Mouse (Mus musculus) mouse embryonic stem cell (cell line): Measurements from ENCODE around the gene Trim68.
"Not testable (repeated sequence)": the region's sequence is repeated elsewhere in the genome, so short reads cannot be mapped to it uniquely, and the experiment has no call there.

Source experiments
- in situ Hi-C, 2 experiments: fragments of 300-500 bp; cut with MboI; formaldehyde crosslinking; loops; 1 replicate in 1 of 2; 3 replicates in 1 of 2; pipeline ENCODE4 v1.14.3; 2019 to 2020; ENCODE audit warnings: low sequenced_read_pairs in 2 of 2, low pct_unique_long_range_greater_than_20kb in 1 of 2, mixed read lengths in 1 of 2; ENCODE audit not compliant: unreplicated experiment in 1 of 2

Gene Trim68

GRCm38 (mm10) chr7:102686944-102687501 lies at the start of gene Trim68:
Trim68 (minus strand) TSS chr7:102687327.
- in situ Hi-C loops: loop anchor here (10.0 to 25.0 kb wide), 2 partner anchors 175 to 182 kb away; no protein-coding TSS in a partner anchor

- in situ Hi-C loops: no loop called here
Observed at GRCm38 (mm10) chr7:102733793-102734192, 46.7 kb upstream of the Trim68 start.

- in situ Hi-C loops: no loop called here
Observed at GRCm38 (mm10) chr7:102727391-102727790, 40.3 kb upstream of the Trim68 start, which contains the start of gene Olfr559. Olfr559 (minus strand) TSS chr7:102727491.

- in situ Hi-C loops: no loop called here
Observed at GRCm38 (mm10) chr7:102718970-102719369, 31.8 kb upstream of the Trim68 start, which contains the start of gene Olfr33. Olfr33 (minus strand) TSS chr7:102719070.

- in situ Hi-C loops: no loop called here
Observed at GRCm38 (mm10) chr7:102701915-102702314, 14.8 kb upstream of the Trim68 start, which contains the start of gene Olfr558. Olfr558 (plus strand) TSS chr7:102702215.

- in situ Hi-C loops: loop anchor here (10.0 to 25.0 kb wide), 2 partner anchors 186 to 216 kb away; partner anchors contain the start of gene Olfr571 (in 1 of the 2)
Observed at GRCm38 (mm10) chr7:102698461-102698860, 11.3 kb upstream of the Trim68 start.

- in situ Hi-C loops: loop anchor here (10.0 to 25.0 kb wide), 2 partner anchors 183 to 219 kb away; partner anchors contain the start of gene Olfr571 (in 1 of the 2)
Observed at GRCm38 (mm10) chr7:102695358-102696125, 8.4 kb upstream of the Trim68 start, which contains the start of gene Olfr557. Olfr557 (plus strand) TSS chr7:102695910.

- in situ Hi-C loops: loop anchor here (10.0 to 25.0 kb wide), 2 partner anchors 170 to 177 kb away; no protein-coding TSS in a partner anchor
Observed at GRCm38 (mm10) chr7:102681916-102682315, 5.2 kb downstream of the Trim68 start.

- in situ Hi-C loops: loop anchor here in 1 of 2 experiments (25.0 kb wide), 1 partner anchor 164 kb away; no protein-coding TSS in a partner anchor
Observed at GRCm38 (mm10) chr7:102676225-102676624, 10.9 kb downstream of the Trim68 start.

- in situ Hi-C loops: no loop called here
Observed at GRCm38 (mm10) chr7:102665378-102665777, 21.7 kb downstream of the Trim68 start.

GRCm38 (mm10) chr7:102664599-102664998 lies 22.5 kb downstream of the Trim68 start, which contains the start of gene Olfr556:
Olfr556 (plus strand) TSS chr7:102664899.
- in situ Hi-C loops: no loop called here

- in situ Hi-C loops: no loop called here
Observed at GRCm38 (mm10) chr7:102658523-102658922, 28.6 kb downstream of the Trim68 start, which contains the start of gene Olfr555. Olfr555 (plus strand) TSS chr7:102658823.

- in situ Hi-C loops: not testable (repeated sequence)
Observed at GRCm38 (mm10) chr7:102644945-102645344, 42.2 kb downstream of the Trim68 start.

GRCm38 (mm10) chr7:102638132-102638531 lies 49.0 kb downstream of the Trim68 start, which contains the start of gene Olfr554:
Olfr554 (plus strand) TSS chr7:102638432.
- in situ Hi-C loops: no loop called here

GRCm38 (mm10) chr7:102636665-102637064 lies 50.5 kb downstream of the Trim68 start:
- in situ Hi-C loops: no loop called here
